Mouse (Mus musculus) gastrocnemius, postnatal 25 days (tissue): ENCODE measurements around the gene Mtus2. TPM values are rescaled to one million over a fixed set of nuclear protein-coding genes. Genes with fewer than 3 reads are reported as not detected.

ENCODE experiments used
- DNase-seq: peaks from one replicate; pipeline ENCODE4 v3.0.0; 2022
- total RNA-seq, 2 experiments: library from RNA; stranded (reverse); gene quantifications; 1 replicate in 1 of 2; 2 replicates in 1 of 2; pipeline ENCODE4 v1.2.3; 2021

Gene Mtus2
- total RNA-seq, 2 experiments from 2014 or later = 0.16 TPM; not detected in 1

DNA sequence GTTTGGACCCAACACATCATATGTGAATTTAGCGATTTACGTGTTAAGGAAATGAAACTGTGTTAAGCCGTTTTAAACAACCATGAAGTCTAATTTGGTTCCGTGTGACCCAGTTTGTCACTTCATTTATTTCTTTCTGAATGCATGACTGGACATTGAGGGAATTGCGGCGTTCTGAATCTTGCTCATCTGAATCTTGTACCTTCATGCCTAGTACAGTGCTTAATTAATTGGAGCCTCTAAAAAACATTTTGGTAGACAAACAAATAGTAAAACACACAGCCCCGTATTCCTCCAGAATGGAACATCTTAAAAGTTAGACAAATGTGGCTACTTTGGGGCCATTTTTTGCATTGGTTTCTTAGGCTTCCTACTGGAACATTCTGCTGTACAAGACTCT lies 84.5 kb downstream of the Mtus2 start:
- DNase-seq = no peak

DNA sequence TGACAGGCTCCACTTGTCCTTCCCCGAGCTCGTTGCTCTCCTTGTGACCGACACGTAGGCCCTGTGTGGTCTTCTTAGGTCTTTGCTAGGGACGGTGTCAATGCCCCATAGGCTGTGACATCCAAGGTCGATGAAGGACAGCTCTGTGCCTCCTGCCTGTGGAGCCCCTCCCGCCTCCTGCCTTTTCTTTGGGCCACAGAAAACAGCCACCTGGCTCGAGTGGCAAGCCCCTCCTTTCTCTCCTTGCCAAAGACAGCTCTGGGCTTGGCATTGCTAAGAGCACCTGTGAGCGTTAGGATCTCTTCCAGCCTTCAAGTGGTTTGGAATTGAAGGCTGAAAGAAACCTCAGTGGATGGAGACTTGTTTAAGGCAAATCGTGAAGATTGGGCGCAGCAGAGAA lies 91.1 kb downstream of the Mtus2 start:
- no peak for DNase-seq

DNA sequence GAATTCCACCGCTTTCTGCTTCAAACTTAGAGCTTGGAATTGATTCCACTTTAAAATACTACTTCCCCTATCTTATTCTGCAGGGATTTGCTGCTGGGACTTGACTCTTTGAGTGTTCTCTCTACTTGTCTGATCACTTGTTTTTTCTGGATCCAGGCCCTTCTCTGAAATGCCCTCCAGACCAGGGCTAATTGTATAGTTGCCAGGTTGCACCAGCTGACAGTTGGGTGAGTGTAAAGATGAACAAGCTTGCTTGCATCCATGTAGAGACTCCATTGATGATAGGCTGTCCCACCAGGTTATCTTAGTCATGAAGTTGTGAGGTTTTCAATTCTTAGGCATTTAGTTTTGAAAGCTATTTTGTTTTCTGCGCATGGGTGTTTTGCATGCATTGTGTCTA lies 92.2 kb downstream of the Mtus2 start:
- no peak for DNase-seq

DNA sequence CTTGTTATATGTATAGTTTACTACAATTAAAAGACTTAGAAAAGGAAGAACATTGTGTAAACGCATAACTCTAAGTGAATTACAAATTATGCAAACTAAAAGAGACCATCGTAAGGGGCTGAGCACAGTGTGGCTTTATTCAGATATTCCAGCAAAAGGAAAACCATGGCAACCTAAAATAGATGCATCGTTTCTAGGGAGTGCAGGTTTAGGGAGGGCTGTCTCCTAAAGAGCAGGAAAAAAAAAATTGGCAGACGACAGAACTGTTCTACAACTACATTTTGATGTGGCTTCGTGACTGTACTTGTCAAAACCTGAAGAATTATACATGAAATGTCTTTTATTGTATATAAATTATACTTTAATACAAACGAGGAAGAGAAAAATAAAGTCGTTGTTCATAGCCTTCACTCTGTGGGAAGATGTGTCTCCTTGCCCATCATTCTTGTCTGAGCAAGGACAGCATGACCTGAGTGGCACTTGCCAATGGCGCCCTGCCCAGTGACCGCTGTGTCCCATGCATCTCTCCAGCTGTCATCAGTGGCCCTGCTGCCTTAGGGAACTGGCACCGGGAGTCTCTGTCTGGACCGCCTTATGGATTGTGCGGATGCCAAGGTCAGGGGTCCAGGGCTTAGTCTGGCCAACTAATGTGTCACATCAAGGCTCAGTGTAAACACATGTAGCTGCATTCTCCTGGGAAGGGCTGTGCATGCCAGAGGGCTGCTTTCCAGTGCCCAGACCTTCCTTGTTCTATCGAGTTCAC lies 95.9 kb downstream of the Mtus2 start:
- no peak for DNase-seq

DNA sequence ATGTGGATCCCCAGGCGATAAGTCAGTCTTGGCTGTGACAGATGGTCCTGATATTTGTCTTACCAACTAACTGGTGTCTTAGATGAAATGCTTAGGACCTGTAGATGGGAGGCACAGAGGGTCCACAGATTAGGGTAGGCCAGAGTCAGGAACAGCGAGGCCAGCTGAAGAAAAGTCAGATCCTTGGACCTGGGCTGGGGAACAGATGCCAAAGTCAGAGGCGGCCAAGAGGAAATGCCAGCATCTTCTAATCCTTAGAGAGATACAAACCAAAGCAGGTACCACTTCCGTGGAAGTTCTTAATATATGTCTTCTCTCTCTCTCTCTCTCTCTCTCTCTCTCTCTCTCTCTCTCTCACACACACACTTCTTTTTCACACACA lies 96.5 kb downstream of the Mtus2 start:
- DNase-seq = no peak

DNA sequence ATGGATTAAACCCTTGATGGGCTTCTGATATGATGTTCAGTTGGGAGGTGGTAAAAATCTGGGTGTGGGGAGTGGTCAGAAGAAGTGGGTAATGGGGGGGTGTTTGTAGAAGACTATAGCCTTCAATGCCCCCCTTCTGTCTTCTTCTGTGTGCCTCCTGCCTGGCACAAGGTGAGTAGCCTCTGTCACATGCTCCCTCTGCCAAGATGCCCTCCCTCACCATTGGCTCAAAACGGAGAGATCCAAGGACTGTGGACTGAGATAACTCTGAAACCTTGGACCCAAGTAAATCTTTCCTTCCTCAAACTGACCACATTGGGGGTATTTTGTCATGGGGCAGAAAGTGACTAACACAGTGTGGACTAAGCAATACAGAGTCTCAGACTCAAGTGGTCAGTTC lies 99.7 kb downstream of the Mtus2 start:
- DNase-seq = no peak

DNA sequence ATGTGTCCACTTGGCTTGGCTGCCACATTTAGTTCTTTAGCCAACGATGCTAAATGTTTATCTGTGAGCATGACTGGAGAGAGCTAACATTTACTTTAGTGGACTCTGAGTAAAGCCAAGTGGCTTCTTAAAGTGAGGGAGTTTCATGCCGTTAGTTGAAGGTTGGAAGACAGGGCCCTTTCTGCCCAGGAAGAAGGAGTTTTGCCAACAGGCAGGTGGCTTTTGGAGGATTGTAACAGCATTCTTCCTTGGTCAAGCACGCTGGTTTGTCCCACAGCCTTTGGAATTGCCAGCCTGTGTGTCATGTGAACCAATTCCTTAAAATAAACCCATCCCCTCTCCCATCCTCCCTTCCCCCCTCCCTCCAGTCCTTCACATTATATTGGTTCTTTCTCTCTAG lies 100.3 kb downstream of the Mtus2 start:
- no peak for DNase-seq

DNA sequence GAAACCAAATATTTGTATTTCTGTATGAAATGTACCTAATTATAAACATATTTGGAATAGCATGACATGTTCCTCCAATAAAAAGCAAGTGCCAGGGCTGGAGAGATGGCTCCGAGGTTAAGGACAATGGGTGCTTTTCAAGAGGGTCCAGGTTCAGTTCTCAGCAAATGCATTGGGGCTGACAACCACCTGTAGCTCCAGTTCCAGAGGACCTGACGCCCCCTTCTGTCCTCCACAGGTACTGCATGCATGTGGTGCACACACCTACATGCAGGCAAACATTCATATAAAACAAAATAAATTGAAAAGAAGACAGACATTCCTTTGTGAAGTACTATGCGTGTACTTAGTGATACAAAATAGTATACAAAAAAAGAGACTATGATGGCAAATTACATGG lies 102.2 kb downstream of the Mtus2 start:
- no peak for DNase-seq

DNA sequence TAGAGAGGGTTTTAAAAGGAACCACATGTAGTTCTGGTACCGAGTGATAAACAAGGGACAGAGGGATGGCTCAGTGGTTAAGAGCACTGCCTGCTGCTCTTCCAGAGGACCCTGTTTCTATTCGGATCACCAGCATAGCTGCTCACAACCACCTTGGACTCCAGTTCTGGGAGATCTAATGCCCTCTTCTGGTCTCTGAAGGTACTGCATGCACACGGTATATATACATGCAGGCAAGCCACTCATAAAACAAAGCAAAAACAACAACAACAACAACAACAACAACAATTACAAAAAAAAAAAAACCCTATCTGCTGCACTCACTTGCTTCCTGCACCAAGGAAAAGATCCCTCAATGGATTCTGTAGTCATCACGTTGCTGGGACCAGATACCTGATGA lies 104.7 kb downstream of the Mtus2 start:
- DNase-seq = no peak

DNA sequence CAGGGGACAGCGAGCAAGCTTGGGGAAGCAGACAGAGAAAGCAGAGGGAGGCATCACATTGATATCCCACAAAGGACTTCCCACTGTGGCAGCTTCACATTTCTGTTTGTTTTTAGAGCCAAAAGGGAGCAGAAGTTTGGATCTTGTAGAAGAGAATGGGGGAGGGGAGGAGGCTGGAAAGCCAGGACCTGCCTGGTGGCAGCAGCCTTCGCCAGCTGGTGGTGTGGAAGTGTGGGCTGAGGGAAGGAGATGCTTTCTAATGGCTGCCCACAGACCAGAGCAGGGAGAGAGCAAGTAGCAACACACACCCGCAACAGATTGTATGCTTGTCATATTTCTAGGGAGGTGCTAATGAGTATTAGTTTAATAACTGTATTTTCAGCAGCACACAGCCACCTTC lies 106.6 kb downstream of the Mtus2 start:
- DNase-seq = no peak

DNA sequence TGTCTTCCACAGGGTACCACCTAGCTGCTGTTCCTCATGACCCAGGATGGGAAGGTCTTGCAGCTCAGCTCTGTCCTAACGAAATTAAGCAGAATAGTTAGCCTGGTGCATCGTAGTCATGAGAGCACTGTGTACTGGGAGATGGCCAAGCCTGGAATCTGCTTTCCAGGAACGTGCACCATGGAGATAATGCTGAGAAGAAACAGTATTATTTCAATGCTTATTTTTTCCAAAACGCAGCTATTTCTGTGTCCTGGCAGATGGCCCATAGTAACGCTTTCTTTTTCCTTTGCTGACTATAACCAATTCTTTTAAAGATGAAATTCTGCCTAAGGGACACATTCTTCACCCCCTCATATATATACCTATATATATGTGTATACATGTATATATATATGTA lies 108.1 kb downstream of the Mtus2 start:
- no peak for DNase-seq

DNA sequence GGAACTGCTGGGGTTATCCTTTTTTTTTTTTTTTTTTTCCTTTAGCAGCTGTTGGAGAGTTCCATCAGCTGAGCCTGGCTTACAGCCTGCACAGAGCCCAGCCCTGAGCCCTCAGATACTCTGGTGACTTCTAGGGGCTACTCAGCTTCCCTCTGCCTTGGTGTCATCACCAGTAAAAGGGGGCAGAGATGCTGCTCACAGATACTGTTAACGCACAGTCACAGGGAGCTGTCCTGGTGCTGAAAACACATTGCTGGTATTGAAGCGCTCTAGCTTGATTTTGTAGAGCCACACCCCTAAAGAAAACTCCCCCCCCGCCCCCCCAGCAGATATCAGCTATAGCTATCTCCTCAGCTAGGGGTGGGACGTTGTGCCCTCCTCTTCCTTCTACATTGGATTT lies 112.8 kb downstream of the Mtus2 start:
- DNase-seq = no peak

DNA sequence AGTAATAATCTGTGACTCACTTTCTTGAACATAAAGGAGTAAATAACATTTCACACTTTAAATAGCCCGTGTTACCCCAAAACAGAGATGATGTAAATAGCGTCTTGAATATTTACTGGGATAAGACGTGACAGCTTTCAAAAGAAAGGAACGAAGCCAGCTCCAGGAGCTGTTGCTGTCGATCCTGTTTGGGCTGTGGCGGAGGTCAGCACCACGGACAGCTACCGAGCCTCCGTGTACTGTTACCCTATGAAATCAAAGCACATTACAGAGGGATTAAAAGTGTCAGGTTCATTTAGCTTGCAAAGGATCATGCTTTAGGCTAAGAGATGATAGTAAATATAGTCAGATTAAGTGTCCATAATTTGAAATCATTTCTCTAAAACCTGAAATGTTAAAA lies 114.7 kb downstream of the Mtus2 start:
- no peak for DNase-seq

DNA sequence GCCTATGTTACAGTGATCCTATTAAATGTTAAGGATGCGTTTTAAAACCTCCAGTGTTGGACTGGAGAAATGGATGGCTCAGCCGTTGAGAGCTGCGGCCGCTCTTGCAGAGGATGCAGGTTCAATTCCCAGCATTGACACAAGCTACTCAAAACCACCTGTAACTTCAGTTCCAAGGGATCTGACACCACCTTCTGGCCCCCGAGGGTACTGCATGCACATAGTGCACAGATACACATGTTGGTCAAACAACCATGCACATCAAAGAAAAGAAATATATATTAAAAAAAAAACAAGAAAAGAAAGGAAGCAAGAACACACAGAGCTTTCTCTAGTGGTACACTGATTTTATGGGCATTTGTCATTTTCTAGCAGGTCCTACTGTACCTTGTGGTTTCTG lies 116.3 kb downstream of the Mtus2 start:
- DNase-seq = no peak

DNA sequence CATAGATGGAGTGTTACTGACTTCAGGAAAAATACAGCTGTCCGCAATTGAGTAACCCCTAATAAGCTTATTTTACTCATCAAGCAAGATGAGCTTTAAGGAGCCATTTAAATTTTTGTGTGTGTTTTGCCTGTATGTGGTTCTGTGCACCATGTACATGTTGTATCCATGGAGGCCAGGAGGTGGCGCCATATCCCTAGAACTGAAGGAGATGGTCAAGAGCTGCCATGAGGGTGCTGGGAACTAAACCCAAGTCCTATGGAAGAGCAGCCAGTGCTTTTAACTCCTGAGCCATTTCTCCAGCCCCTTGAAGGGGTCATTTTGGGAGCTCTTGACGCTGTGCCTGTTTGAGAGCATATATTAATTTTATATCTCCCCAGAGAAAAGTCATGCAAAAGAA lies 122.6 kb downstream of the Mtus2 start:
- DNase-seq = no peak

DNA sequence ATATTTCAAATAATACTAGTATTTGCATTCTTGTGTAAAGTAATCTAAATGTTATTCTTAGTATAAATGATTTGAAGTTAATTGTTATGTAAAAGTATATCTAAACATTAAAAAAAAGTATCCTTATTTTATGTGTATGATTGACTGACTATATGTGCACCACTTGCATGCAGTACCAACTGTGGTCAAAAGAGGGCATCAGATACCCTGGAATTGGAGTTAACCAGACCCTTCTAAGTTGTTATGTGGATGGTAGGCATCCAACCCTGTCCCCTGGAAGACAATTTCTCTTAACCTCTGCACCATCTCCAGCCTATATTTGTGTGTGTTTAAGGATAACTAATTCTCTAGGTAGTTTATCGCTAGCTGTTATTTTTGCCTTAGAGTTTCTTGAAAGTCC lies 126.4 kb downstream of the Mtus2 start:
- no peak for DNase-seq

DNA sequence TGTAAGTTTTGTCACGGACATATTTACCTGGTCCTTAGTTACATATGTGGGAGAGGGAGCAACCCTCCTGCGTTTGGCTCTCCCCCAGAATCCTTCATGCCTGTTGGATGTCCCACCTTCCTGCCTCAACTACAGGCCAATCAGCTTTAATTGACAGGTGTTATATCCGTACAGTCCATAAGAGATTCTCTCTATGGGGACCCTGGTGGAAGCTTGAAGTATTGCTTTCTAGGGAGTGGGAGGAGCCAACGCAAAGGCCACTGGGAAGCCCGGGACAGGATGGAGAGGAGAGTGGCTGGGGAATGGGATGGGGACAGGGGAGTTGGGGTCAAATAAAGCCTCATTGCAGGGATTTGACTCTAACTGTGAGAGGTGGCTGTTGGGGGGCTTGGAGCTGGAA lies 127.6 kb downstream of the Mtus2 start:
- DNase-seq = no peak

DNA sequence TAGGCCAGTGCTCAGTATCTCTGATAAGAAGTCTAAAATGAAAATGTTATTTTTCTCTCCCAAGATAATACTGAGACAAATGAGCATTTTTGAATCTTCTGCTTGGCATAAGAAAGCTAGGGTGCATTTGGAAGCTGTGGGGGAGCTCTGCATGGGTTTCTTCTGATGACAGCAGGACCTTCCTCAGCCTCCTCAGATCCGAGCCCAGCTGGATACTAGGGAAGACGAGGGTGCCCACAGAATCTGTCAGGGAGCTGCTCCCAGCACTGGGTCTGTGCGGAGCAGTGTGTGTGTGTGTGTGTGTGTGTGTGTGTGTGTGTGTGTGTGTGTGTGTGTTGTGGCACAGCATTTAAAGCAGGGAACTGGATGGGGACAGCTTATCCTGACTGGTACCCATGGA lies 130.7 kb downstream of the Mtus2 start:
- no peak for DNase-seq

DNA sequence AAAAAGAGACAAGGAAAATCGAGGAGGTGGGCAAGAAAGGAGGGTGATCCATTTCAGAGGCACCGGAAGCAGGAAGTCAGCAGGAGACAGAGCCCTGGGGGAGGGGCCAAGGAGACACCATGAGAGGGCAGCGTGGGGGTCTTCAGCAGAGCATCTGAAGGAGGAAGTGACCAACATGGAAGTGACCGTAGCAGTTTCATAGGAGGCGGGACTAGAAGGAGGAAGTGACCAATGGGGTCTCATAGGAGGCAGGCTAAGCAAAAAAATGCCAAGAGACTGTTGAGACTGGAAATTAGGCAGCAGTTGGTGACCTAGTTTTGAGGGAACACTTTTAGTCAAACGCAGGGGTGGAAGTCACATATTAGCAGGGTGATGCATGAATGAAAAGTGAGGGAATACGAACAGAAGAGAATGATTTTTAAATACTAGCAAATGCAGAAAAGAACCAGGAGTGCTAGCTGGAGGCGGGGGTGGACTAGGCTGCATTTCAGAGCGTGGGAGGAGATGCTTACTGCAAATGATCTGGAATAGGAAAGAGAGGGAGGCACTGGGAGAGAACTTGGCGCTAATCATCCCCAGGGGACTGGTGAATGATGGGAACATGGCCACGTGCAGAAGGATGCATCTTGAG lies 133.2 kb downstream of the Mtus2 start:
- no peak for DNase-seq

DNA sequence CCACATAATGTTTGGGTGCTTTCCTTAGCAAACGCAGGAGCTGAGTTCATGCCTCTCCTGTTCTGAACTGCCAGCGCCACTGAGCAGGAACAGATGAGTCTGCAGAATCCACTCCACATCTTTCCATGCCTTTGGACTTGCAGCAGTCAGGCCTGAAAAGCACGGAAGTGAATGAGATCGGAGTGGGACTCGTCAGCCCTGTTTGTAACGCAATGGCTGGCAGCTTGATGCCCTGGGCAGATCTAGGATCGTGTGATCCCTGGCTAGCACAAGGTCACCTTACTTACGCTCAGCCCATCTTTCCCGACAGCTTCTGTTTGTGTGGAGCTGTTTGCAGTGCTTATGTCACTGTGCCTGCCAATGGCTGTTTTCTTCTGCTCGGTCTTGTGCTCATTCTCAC lies 137.5 kb downstream of the Mtus2 start:
- DNase-seq = no peak

DNA sequence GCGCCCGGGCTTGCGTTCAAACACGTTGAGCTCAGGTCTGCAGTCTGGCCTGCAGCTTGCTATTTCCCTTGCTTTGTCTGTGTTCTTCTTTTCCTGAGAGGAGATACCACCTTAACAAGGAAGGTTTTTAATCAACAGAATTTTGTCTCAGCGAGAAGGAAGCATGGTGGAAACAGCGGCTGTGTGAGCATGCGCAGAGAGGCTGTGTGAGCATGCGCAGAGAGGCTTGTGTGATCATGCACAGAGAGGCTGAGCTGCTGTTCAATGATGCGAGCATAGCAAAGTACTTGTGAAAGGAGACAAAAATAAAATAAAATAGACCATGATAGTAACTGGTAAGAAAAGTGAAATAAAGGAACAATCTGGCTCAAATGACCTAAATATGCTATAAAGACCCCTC lies 142.2 kb downstream of the Mtus2 start:
- DNase-seq = no peak

DNA sequence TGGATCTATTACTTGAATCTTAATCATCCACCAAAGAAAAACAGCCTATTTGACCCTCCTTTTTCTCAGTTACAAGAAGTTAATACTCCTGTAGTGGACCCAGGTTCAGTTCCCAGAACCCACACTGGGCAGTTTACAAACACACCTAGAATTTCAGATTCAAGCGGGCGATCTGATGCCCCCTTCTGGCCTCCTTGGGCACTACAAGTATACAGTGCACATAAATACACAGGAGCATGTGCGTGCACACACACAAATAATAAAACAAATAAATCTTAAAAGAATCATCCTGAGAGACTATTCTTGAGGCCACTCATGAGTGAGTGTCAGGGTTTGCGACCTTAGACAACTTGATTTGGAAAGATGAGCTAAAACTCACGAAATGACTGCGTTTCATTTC lies 150.2 kb downstream of the Mtus2 start:
- DNase-seq = no peak

DNA sequence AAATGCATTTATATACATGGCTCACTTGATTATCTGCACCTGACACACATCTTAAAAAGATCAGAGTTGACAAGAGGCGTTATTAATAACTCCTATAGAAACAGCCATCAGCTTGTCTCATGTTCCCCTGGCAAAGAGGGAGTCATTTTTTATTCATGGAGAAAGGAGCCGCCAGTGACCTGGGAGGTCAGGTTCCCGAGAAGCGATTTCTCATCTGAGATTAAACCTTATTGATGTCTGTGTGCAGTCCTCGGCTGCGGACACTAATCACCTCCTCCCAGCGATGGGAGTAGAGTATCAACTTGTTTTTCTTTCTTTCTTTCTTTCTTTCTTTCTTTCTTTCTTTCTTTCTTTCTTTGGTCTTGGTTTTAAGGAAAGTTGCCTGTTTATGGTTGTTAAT lies 150.8 kb downstream of the Mtus2 start:
- DNase-seq = no peak

DNA sequence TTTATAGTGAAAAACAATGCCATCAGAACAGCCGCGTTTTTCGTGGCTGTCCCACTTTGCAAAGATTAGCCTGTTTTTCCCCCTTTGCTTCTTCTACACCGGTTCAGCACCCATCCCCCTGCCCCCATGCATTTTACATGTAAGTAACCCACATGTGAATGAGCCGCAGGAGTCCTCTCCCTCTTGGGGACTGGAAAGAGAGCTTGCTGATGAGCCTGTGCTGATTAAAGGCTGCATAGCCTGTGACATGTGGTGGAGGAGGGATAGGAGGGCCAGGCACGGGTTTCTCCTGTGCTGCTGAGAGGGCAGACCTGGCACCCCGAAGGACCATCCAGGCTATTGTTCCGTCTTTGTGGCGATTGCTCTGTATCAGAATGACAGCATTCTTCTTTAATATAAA lies 151.2 kb downstream of the Mtus2 start:
- no peak for DNase-seq
